Mouse (Mus musculus) megakaryocyte, embryonic 14.5 days (primary cell): Measurements from ENCODE around the gene Pphln1. TPM values are rescaled to one million over a fixed set of nuclear protein-coding genes. Genes with fewer than 3 reads are reported as not detected.

Source experiments
- H3K27me3 ChIP-seq: replicated peaks from 2 replicates; pipeline ENCODE3; 2012; ENCODE audit warnings: inconsistent platforms
- H3K36me3 ChIP-seq: replicated peaks from 2 replicates; pipeline ENCODE3; 2012; ENCODE audit warnings: low read length, inconsistent platforms, mixed read lengths
- H3K4me1 ChIP-seq: 2 replicates; pipeline ENCODE4 v1.6.1; 2012; ENCODE audit warnings: inconsistent platforms
- H3K4me3 ChIP-seq: replicated peaks from 2 replicates; pipeline ENCODE3; 2012; ENCODE audit warnings: moderate library complexity, mild to moderate bottlenecking, inconsistent platforms
- H3K9me3 ChIP-seq: 2 replicates; pipeline ENCODE4 v1.6.1; 2012; ENCODE audit warnings: inconsistent platforms
- FLI1 ChIP-seq: IDR thresholded peaks from 2 replicates; pipeline ENCODE4 v1.6.1; 2012; ENCODE audit warnings: low read length, inconsistent platforms, mixed read lengths
- GATA1 ChIP-seq: IDR thresholded peaks from 3 replicates; pipeline ENCODE4 v1.6.1; 2012; ENCODE audit warnings: mixed read lengths, low read length, inconsistent platforms, borderline replicate concordance
- polyA plus RNA-seq: library from polyadenylated mRNA; stranded (reverse); fragments of >175 nt; gene quantifications from 2 replicates; pipeline ENCODE4 v1.2.3, GENCODE M21; 2012; ENCODE audit warnings: low replicate concordance; ENCODE audit not compliant: insufficient read depth

Pphln1 gene
- polyA plus RNA-seq, 1 experiment = 1.4 TPM

DNA sequence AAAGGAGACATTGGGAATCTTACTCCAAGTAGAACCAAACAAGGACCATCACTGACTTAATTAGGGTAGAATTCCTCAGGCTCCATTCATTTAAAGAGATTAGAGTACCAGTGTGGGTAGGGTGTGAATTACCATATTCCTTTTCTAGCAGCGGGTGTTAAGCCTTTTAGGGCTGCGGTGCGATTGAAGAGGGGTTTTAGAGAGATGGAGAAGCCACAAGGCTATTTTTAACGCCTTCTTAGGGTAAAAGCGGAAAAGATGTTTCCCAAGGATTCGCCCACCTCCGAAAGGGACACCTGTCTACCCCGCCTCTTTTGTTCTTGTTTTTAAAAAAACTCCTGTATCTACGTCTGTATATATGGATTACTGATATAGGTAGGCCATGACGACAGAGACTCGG, 881 bp upstream of the Pphln1 start:
- Histone ChIP-seq H3K36me3 (peaks cover 46% of the 10 kb centered on the region), H3K27me3 (no peaks in the 10 kb centered on the region), H3K9me3 (no peaks in the 10 kb centered on the region), H3K4me1 (peaks cover 46% of the 10 kb centered on the region), H3K4me3 (peak overlapping the region; percentile 97)
- no peak for TF ChIP-seq GATA1
- TF ChIP-seq FLI1 = no peak

DNA sequence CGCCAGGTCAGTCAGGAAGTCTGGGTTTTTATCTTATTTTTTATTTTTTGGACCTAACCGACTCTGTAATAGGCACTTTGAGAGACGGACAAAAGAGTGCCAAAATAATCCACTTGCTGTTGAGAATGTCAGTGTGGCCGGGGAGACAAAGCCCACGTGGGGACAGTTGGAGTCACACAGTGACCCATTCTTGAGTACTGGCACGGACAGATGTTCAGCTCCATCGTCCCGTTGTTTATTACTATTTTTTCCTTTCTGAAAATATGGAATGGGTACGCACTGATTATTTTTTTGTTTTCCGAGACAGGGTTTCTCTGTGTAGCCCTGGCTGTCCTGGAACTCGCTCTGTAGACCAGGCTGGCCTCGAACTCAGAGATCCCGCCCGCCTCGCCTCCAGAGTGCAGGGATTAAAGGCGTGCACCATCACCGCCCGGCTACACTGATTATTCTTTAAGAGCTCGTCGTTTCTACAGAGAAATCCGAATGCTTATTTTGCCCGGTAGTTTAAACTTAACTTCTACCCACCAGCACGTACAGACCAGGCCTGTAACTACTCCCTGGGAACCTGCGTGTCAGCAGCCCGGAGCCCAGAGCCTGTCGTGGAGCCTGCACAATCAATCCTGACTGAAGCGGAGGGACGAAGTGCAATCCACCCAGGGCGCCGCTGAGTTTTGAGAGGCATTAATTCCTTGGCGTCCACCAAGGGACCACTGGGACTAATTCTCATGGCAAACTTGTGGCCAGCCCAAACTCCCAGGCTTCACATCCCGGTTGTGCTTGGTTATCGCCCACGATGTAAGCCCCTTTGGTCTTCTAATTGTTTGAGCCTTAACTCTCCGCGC, 770 bp downstream of the Pphln1 start:
- Histone ChIP-seq H3K36me3 (peaks cover 34% of the 10 kb centered on the region), H3K4me1 (peaks cover 50% of the 10 kb centered on the region), H3K9me3 (no peaks in the 10 kb centered on the region), H3K4me3 (peak overlapping the region; percentile 97), H3K27me3 (no peaks in the 10 kb centered on the region)
- TF ChIP-seq FLI1 = no peak

DNA sequence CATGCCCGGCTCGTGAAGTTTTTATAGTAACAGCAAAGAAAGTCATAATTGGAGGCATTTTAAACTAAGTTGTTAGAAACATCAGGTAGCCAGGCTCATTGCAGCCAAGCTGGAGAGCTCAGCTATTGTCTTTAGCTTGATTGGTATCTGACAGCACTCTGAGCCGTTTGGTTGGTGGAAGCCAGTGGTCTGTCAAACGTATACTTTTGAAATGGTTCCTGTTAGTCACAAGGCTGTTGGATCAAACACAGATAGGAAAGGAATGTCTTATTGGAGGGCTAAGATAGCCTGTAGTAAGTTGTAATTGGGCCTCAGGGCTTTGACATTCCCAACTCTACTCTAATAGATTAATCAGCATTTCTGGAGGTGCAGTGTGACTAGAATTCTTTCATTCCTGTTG, 3.3 kb downstream of the Pphln1 start:
- no peaks in the 10 kb centered on the region for H3K27me3 ChIP-seq
- H3K36me3 ChIP-seq = peaks cover 29% of the 10 kb centered on the region
- H3K9me3 ChIP-seq = no peaks in the 10 kb centered on the region
- TF ChIP-seq GATA1 (no peak), FLI1 (no peak)
- H3K4me1 ChIP-seq = peaks cover 53% of the 10 kb centered on the region
- H3K4me3 ChIP-seq = no peak overlapping the region

DNA sequence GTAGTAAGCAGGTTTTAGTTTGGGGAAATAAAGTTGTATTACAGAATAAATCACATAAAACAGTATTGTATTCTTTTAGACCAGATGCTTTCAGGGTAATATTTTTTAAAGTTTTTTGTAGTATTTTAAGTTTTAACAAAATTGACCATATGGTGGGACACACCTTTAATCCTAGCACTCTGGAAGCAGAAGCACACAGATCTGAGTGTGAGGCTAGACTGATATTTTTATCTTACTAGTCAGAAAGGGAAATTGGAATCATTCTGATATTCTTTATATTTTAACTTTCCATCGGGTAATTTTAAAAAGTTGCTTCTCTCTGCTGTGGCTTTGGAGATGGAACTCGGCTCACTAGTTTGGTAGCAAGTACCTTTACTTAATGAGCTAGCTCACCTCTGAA, 4.6 kb downstream of the Pphln1 start:
- no peaks in the 10 kb centered on the region for H3K9me3 ChIP-seq
- H3K4me3 ChIP-seq = no peak overlapping the region
- H3K27me3 ChIP-seq = no peaks in the 10 kb centered on the region
- TF ChIP-seq GATA1 (no peak), FLI1 (no peak)
- H3K36me3 ChIP-seq = peaks cover 36% of the 10 kb centered on the region
- H3K4me1 ChIP-seq = peaks cover 46% of the 10 kb centered on the region

DNA sequence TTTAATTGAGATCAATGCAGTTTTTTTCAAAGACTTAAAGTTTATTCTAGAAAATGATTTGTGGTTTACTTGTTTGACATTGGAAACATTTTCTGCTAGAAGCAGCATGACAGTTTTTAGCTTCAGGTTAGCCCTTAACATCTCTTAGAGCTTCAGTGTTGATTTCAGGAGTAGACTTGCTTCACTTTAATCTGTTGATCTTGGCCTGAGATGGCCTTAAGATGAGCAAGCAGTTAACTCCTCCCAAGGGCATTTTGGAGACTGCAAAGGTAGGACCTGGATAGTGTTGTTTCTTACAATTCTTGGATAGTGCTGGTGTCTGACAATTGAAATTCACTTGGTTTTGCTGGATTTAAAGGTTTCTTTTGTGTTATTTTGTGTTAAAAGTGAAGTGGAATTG, 6.7 kb downstream of the Pphln1 start:
- TF ChIP-seq FLI1 (no peak), GATA1 (no peak)

DNA sequence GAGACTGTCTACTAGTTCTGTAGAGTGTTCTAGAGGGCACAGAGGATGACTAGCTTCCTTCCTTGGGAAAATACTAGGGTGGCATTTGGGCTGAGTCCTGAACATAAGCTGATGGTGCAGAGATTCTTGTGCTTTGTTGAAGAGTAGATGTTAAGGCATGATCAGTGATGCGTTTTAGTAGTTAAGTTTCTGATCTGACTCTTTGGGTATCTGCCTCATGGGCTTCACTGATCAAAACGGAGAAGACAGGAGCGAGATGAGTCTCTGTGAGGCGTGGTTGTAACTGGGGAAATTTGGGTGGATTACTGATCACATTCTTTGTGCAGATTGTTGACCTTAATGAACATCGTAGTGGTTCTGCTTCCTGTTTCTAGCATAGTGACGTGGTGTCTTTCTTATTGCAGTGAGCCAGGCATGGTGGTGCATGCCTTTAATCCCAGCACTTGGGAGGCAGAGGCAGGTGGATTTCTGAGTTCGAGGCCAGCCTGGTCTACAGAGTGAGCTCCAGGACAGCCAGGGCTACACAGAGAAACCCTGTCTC, 7.4 kb downstream of the Pphln1 start:
- TF ChIP-seq GATA1 (no peak), FLI1 (no peak)
- peaks cover 62% of the 10 kb centered on the region for H3K36me3 ChIP-seq

More for the DNA sequence above, 6.7 kb downstream of the Pphln1 start:
- peaks cover 41% of the 10 kb centered on the region for H3K4me1 ChIP-seq
- no peaks in the 10 kb centered on the region for H3K9me3 ChIP-seq
- H3K27me3 ChIP-seq = no peaks in the 10 kb centered on the region
- no peak overlapping the region for H3K4me3 ChIP-seq
- peaks cover 56% of the 10 kb centered on the region for H3K36me3 ChIP-seq

DNA sequence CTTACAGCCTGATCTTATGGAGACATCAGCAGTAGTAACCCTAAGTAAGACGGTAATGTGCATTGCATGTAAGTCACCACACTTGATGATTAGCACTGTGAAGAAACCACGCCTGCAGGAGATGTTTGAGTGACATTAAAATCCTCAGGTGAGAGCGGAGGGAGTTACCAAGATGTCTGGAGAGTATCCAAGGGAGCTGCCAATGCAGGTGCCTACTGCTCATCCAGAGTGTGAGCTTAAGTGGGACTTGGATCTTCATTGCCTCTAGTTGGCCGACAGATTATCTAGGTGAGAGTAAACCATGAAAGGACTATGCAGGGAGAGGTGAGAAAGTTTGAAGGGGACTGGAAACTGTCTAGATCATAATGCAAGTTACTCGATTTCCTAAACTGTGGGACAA, 8.3 kb downstream of the Pphln1 start:
- Histone ChIP-seq H3K9me3 (no peaks in the 10 kb centered on the region), H3K27me3 (no peaks in the 10 kb centered on the region), H3K4me3 (no peak overlapping the region), H3K4me1 (peaks cover 24% of the 10 kb centered on the region), H3K36me3 (peaks cover 64% of the 10 kb centered on the region)
- TF ChIP-seq GATA1 = no peak
- TF ChIP-seq FLI1 = no peak

More for the DNA sequence above, 7.4 kb downstream of the Pphln1 start:
- no peaks in the 10 kb centered on the region for H3K9me3 ChIP-seq
- no peak overlapping the region for H3K4me3 ChIP-seq
- peaks cover 34% of the 10 kb centered on the region for H3K4me1 ChIP-seq
- H3K27me3 ChIP-seq = no peaks in the 10 kb centered on the region

DNA sequence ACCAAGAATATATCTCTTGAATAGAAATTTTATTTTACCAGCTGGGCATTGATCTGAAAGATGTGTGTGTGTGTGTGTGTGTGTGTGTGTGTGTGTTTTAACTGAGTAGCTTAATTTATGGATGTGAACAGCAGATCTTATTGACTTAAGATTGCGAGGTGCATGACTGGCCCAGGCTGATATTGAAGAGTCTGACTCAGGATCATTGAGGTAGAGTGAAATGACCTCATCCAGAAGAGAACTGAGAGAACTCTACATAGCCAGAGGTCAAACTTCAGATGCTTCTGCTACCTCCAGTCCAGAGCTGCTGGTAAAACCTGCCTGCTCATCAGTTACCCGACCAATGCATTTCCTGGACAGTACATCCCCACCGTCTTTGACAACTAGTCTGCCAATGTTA, 14.3 kb downstream of the Pphln1 start:
- Histone ChIP-seq H3K4me3 (no peak overlapping the region), H3K9me3 (no peaks in the 10 kb centered on the region), H3K4me1 (0 out of 2 replicates have a peak, but pooled peaks cover 3% of the 10 kb centered on the region), H3K27me3 (no peaks in the 10 kb centered on the region), H3K36me3 (peaks cover 81% of the 10 kb centered on the region)
- TF ChIP-seq GATA1 (no peak), FLI1 (no peak)

DNA sequence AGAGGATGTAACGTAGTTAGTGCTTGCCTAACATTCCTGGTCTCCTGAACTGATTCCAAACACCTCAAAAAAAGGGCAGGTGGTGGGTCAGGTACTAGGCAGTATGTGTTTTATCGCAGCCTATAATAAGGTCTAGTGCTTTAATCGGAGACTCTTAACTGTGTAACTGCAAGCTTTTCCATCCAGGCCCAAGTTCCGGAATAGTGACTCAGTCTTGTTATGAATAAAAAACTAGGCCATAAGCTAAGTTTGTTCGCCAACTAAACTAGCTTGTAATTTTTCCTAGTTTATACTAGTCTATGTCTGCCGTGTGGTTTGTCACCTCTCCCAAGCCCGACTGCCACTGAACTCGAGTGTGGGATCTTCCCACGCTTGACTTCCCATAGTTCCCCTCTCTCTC, 16.3 kb downstream of the Pphln1 start:
- Histone ChIP-seq H3K4me3 (no peak overlapping the region), H3K36me3 (peaks cover 69% of the 10 kb centered on the region), H3K9me3 (no peaks in the 10 kb centered on the region), H3K27me3 (no peaks in the 10 kb centered on the region), H3K4me1 (no peaks in the 10 kb centered on the region)
- TF ChIP-seq FLI1 = no peak
- TF ChIP-seq GATA1 = no peak

DNA sequence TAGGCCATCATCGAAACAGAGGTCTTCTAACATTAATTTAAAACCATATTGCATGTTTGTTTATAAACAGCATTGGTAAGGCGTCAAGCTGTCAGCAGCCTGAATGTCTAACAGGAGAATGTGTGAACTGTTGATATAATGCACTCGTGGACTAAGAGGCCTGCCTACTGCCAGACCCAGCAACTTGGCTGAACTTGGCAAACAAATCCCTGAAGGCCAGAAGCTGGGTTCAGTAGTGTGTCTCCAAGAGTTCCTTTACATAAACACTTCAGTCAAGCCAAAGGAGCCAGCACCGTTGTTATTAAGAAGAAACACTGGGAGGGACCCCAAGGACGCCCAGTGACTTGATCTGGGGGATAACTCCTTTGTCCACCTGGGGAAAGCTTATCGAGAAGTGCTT, 18.1 kb downstream of the Pphln1 start:
- H3K36me3 ChIP-seq = peaks cover 65% of the 10 kb centered on the region
- H3K27me3 ChIP-seq = no peaks in the 10 kb centered on the region
- no peaks in the 10 kb centered on the region for H3K9me3 ChIP-seq
- TF ChIP-seq FLI1 (no peak), GATA1 (no peak)
- peaks cover 9% of the 10 kb centered on the region for H3K4me1 ChIP-seq
- no peak overlapping the region for H3K4me3 ChIP-seq

DNA sequence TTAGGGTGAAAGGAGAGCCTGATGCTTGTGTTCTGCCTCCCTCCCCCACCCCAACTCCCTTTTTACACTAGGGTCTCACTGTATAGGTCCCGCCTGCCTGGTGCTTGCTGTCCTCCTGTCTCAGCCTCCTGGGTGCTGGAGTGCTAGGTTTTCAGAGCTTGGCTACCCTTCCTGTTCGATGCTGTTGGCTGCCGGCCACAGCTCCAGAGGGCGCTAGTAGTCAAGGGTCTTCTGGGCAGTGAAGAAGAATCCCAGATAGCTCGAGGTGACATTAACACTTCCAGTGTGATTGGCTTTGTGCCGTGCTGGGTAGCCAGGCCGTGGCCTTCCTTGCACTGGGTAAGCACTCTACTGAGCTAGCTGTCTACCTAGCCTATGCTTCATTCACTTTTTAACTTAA, 22.4 kb downstream of the Pphln1 start:
- TF ChIP-seq GATA1 (no peak), FLI1 (no peak)
- H3K4me1 ChIP-seq = peaks cover 15% of the 10 kb centered on the region
- no peaks in the 10 kb centered on the region for H3K27me3 ChIP-seq
- no peaks in the 10 kb centered on the region for H3K9me3 ChIP-seq
- peaks cover 67% of the 10 kb centered on the region for H3K36me3 ChIP-seq
- H3K4me3 ChIP-seq = no peak overlapping the region
